Mouse (Mus musculus) lung, adult 2 months (tissue): ENCODE data around the gene Timm29.

Experiments
- CTCF ChIP-seq: fragments of 200-500 bp; IDR thresholded peaks from 2 replicates; pipeline ENCODE4 v1.5.1; 2011; ENCODE audit warnings: mild to moderate bottlenecking, low read length, control low read depth; ENCODE audit not compliant: insufficient read depth
- POLR2A ChIP-seq: fragments of 200-500 bp; IDR thresholded peaks from 2 replicates; pipeline ENCODE4 v1.6.1; 2011; ENCODE audit warnings: low read depth, mild to moderate bottlenecking, control low read depth, low read length, borderline replicate concordance; ENCODE audit errors: extremely low read depth

DNA sequence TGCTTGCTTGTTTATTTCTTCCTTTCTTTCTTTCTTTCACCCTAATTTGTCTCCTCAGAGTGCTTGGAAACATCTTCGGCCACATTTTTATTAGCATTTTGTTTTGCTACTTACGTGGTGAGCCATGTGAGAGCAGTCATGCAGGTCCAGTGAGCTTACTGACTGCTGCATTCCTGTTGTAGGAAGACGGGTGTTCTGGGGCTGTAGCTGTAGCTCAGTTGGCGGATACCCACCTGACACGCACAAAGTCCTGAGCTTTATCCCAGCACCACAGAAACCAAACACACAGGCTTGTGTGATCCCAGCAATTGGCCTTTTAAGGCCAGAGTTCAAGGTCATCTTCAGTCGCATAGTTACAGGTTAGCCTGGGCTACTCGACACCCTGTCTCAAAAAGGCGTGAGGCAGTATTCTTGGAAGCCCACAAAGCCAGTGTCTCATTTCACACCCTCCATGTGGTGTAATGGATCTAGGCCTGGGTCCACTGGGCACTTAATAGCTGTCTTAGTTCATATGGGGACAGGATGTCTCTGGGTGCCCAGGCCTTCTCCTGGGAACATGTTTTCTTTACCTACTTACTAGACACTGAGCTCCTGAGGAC lies 23.8 kb upstream of the Timm29 start:
- TF ChIP-seq CTCF, result no peak
- no peak for TF ChIP-seq POLR2A
